Mouse (Mus musculus) liver, postnatal 0 days (tissue): ENCODE data around the gene Procr.

Experiments
- CTCF ChIP-seq: sonication (generic); IDR thresholded peaks from 2 replicates; pipeline ENCODE4 v1.5.1; 2016; ENCODE audit warnings: antibody characterized with exemption, low read depth
- EP300 ChIP-seq: IDR thresholded peaks from 2 replicates; pipeline ENCODE4 v1.6.1; 2016; ENCODE audit warnings: antibody characterized with exemption, low read depth, mild to moderate bottlenecking

GRCm38 (mm10) chr2:155749394-155749793 lies 1.5 kb upstream of the Procr start:
- no peak for TF ChIP-seq CTCF
- no peak for TF ChIP-seq EP300
